13 mouse cellular contexts compared by ENCODE assay signal in genomic region chr16:28882687-28883428, GRCm38 (mm10). TPM values are rescaled to one million over a fixed set of nuclear protein-coding genes. Genes with fewer than 3 reads are reported as not detected.
DNase-seq lines count a peak whose midpoint lies in the region; ATAC-seq lines count a peak whose summit lies in the region.
"Had no signal": no experiment of that assay in that cellular context is flagged by ENCODE, and none has a peak within 500 bp of the region (broad histone marks: within the 10 kb centered on the region; RNA-seq: fewer than 3 reads in every experiment).

No protein-coding gene starts in this region.

- no peaks in the 10 kb centered on the region for H3K27me3 ChIP-seq in heart, embryonic 15.5 days
- no peaks in the 10 kb centered on the region for H3K27me3 ChIP-seq in midbrain, embryonic 15.5 days (replicated peaks)
- no peaks in the 10 kb centered on the region for H3K27me3 ChIP-seq in midbrain, embryonic 16.5 days (ENCODE audit: control insufficient read depth, insufficient read depth, low read depth, low read length)
- H3K27me3 ChIP-seq: hindbrain, embryonic 12.5 days; limb, embryonic 12.5 days had no signal

- H3K36me3 ChIP-seq in heart, embryonic 15.5 days: no peaks in the 10 kb centered on the region
- H3K36me3 ChIP-seq in midbrain, embryonic 15.5 days (replicated peaks): no peaks in the 10 kb centered on the region
- no peaks in the 10 kb centered on the region for H3K36me3 ChIP-seq in midbrain, embryonic 16.5 days (ENCODE audit: control insufficient read depth, insufficient read depth, low read length)
- H3K36me3 ChIP-seq: hindbrain, embryonic 12.5 days; limb, embryonic 12.5 days; neural tube, embryonic 13.5 days had no signal

- DNase-seq in adrenal gland, postnatal 25 days: peak; percentile 28
- DNase-seq in adrenal gland, adult 18-20 months (ENCODE audit: low spot score in 2 of 2): no peak
- no peak for DNase-seq in heart, postnatal 25 days (ENCODE audit: low spot score)
- DNase-seq in right cerebral cortex, postnatal 10 days (ENCODE audit: low spot score in 2 of 2): no peak
- no peak for DNase-seq in frontal cortex, postnatal 14 days (ENCODE audit: low spot score in 2 of 2)
- DNase-seq: gastrocnemius, postnatal 36 days; kidney, adult 9 months had no signal

- 30% methylated on average over 21 of the region's 21 CpGs for WGBS in heart, embryonic 15.5 days
- WGBS in midbrain, embryonic 15.5 days: 87% methylated on average over 21 of the region's 21 CpGs
- WGBS in midbrain, embryonic 16.5 days: 84% methylated on average over 21 of the region's 21 CpGs

- no peak; the same call in 1 of the 2 replicates for ATAC-seq in heart, embryonic 15.5 days (replicated peaks; ENCODE audit: insufficient number of reproducible peaks, insufficient read depth, low FRiP score, low read depth)
- no peak for ATAC-seq in midbrain, embryonic 15.5 days (replicated peaks)
- no peak for ATAC-seq in midbrain, embryonic 16.5 days

- H3K4me3 ChIP-seq in heart, embryonic 15.5 days: no peak overlapping the region
- no peak overlapping the region for H3K4me3 ChIP-seq in midbrain, embryonic 15.5 days
- H3K4me3 ChIP-seq in midbrain, embryonic 16.5 days (ENCODE audit: low read depth, low read length): no peak overlapping the region
- H3K4me3 ChIP-seq: hindbrain, embryonic 12.5 days; limb, embryonic 12.5 days; neural tube, embryonic 13.5 days had no signal

- intact Hi-C loops in heart, postnatal 25 days (cut with DNase I): no loop called here

- no peaks in the 10 kb centered on the region for H3K9me3 ChIP-seq in heart, embryonic 15.5 days (replicated peaks)
- H3K9me3 ChIP-seq in midbrain, embryonic 15.5 days: no peaks in the 10 kb centered on the region
- H3K9me3 ChIP-seq in midbrain, embryonic 16.5 days (replicated peaks; ENCODE audit: control insufficient read depth, low read length, poor library complexity, severe bottlenecking): no peaks in the 10 kb centered on the region
- H3K9me3 ChIP-seq: hindbrain, embryonic 12.5 days; limb, embryonic 12.5 days; neural tube, embryonic 13.5 days had no signal

- no peak overlapping the region for H3K27ac ChIP-seq in heart, embryonic 15.5 days
- 0 out of 2 replicates have a peak overlapping the region, but pooled peaks have one; percentile 43 for H3K27ac ChIP-seq in midbrain, embryonic 15.5 days
- H3K27ac ChIP-seq in midbrain, embryonic 16.5 days (ENCODE audit: low read length): no peak overlapping the region
- H3K27ac ChIP-seq: hindbrain, embryonic 12.5 days; limb, embryonic 12.5 days; neural tube, embryonic 13.5 days had no signal

- H3K4me2 ChIP-seq in heart, embryonic 15.5 days: peak overlapping the region; percentile 12; the same call in 1 of the 2 replicates
- no peak overlapping the region for H3K4me2 ChIP-seq in midbrain, embryonic 15.5 days
- H3K4me2 ChIP-seq in midbrain, embryonic 16.5 days (ENCODE audit: low read length): no peak overlapping the region
- H3K4me2 ChIP-seq: hindbrain, embryonic 12.5 days; limb, embryonic 12.5 days; neural tube, embryonic 13.5 days had no signal

- H3K9ac ChIP-seq in heart, embryonic 15.5 days: no peak overlapping the region
- H3K9ac ChIP-seq in midbrain, embryonic 15.5 days: no peak overlapping the region
- no peak overlapping the region for H3K9ac ChIP-seq in midbrain, embryonic 16.5 days (ENCODE audit: low read depth, low read length)
- H3K9ac ChIP-seq: hindbrain, embryonic 12.5 days; limb, embryonic 12.5 days; neural tube, embryonic 13.5 days had no signal

- H3K4me1 ChIP-seq in heart, embryonic 15.5 days (replicated peaks): peaks cover 38% of the 10 kb centered on the region
- H3K4me1 ChIP-seq in midbrain, embryonic 15.5 days: peaks cover 28% of the 10 kb centered on the region
- H3K4me1 ChIP-seq in midbrain, embryonic 16.5 days (ENCODE audit: control insufficient read depth, insufficient read depth, low read length): peaks cover 28% of the 10 kb centered on the region

RNA-seq across cellular contexts. Expression of gene Mb21d2, which starts 46.6 kb away (rescaled TPM):
- total RNA-seq in adrenal gland, postnatal 25 days (2021): 12.7 and 15.1 TPM in 2 replicates
- total RNA-seq in adrenal gland, adult 18-20 months (2021): 1 to 10 TPM; 6.8 to 9.9 TPM
- 3.2 and 3.5 TPM in 2 replicates for polyA plus RNA-seq in heart, embryonic 15.5 days (2015; fragmentation: Nextera tagmentation; extraction: Ambion mirVana)
- total RNA-seq in heart, postnatal 25 days (2021): 1 to 10 TPM; 6.7 to 8.0 TPM
- polyA plus RNA-seq in midbrain, embryonic 15.5 days (2015; fragmentation: Nextera tagmentation; extraction: Ambion mirVana): 16.9 and 17.6 TPM in 2 replicates
- 10.8 and 15.0 TPM in 2 replicates for polyA plus RNA-seq in midbrain, embryonic 16.5 days (2015; fragmentation: Nextera tagmentation; extraction: Ambion mirVana)
